Mouse (Mus musculus): Measurements from ENCODE around the gene Kbtbd12.
A peak's percentile ranks its signal among the peaks of the same experiment; 100 is the strongest.

The Kbtbd12 gene

GRCm38 (mm10) chr6:88627317-88627811 lies 10.4 kb downstream of the Kbtbd12 start:
- peak; percentile 89 for DNase-seq (ENCODE audit: extremely low spot score, low spot score)

- no peak for DNase-seq (ENCODE audit: extremely low spot score, low spot score)
Observed at GRCm38 (mm10) chr6:88626912-88627311, 10.8 kb downstream of the Kbtbd12 start.

GRCm38 (mm10) chr6:88626462-88626861 lies 11.3 kb downstream of the Kbtbd12 start:
- DNase-seq (ENCODE audit: extremely low spot score, low spot score): no peak

- no peak for DNase-seq (ENCODE audit: extremely low spot score, low spot score)
Observed at GRCm38 (mm10) chr6:88621816-88622481, 15.8 kb downstream of the Kbtbd12 start.

- DNase-seq (ENCODE audit: extremely low spot score, low spot score): no peak
Observed at GRCm38 (mm10) chr6:88619542-88619941, 18.2 kb downstream of the Kbtbd12 start.

- no peak for DNase-seq (ENCODE audit: extremely low spot score, low spot score)
Observed at GRCm38 (mm10) chr6:88615352-88615751, 22.4 kb downstream of the Kbtbd12 start.

GRCm38 (mm10) chr6:88606417-88606816 lies 31.3 kb downstream of the Kbtbd12 start:
- no peak for DNase-seq (ENCODE audit: extremely low spot score, low spot score)

GRCm38 (mm10) chr6:88605715-88606114 lies 32.0 kb downstream of the Kbtbd12 start:
- DNase-seq (ENCODE audit: extremely low spot score, low spot score): no peak

- DNase-seq (ENCODE audit: extremely low spot score, low spot score): no peak
Observed at GRCm38 (mm10) chr6:88605235-88605634, 32.5 kb downstream of the Kbtbd12 start.

GRCm38 (mm10) chr6:88596108-88596507 lies 41.6 kb downstream of the Kbtbd12 start:
- DNase-seq (ENCODE audit: extremely low spot score, low spot score): no peak

- no peak for DNase-seq (ENCODE audit: extremely low spot score, low spot score)
Observed at GRCm38 (mm10) chr6:88592367-88592766, 45.4 kb downstream of the Kbtbd12 start.

GRCm38 (mm10) chr6:88590231-88590630 lies 47.5 kb downstream of the Kbtbd12 start:
- DNase-seq (ENCODE audit: extremely low spot score, low spot score): no peak

GRCm38 (mm10) chr6:88589517-88589916 lies 48.2 kb downstream of the Kbtbd12 start:
- no peak for DNase-seq (ENCODE audit: extremely low spot score, low spot score)

- DNase-seq (ENCODE audit: extremely low spot score, low spot score): no peak
Observed at GRCm38 (mm10) chr6:88588581-88589256, 49.0 kb downstream of the Kbtbd12 start.

- no peak for DNase-seq (ENCODE audit: extremely low spot score, low spot score)
Observed at GRCm38 (mm10) chr6:88587091-88587490, 50.7 kb downstream of the Kbtbd12 start.

GRCm38 (mm10) chr6:88583950-88584349 lies 53.8 kb downstream of the Kbtbd12 start:
- DNase-seq (ENCODE audit: extremely low spot score, low spot score): no peak

- no peak for DNase-seq (ENCODE audit: extremely low spot score, low spot score)
Observed at GRCm38 (mm10) chr6:88576495-88576894, 61.3 kb downstream of the Kbtbd12 start.

- no peak for DNase-seq (ENCODE audit: extremely low spot score, low spot score)
Observed at GRCm38 (mm10) chr6:88566676-88567075, 71.1 kb downstream of the Kbtbd12 start.

- no peak for DNase-seq (ENCODE audit: extremely low spot score, low spot score)
Observed at GRCm38 (mm10) chr6:88565033-88565432, 72.7 kb downstream of the Kbtbd12 start.

GRCm38 (mm10) chr6:88560156-88560555 lies 77.6 kb downstream of the Kbtbd12 start:
- no peak for DNase-seq (ENCODE audit: extremely low spot score, low spot score)

GRCm38 (mm10) chr6:88559688-88560087 lies 78.1 kb downstream of the Kbtbd12 start:
- DNase-seq (ENCODE audit: extremely low spot score, low spot score): no peak

GRCm38 (mm10) chr6:88558076-88558475 lies 79.7 kb downstream of the Kbtbd12 start:
- no peak for DNase-seq (ENCODE audit: extremely low spot score, low spot score)

- no peak for DNase-seq (ENCODE audit: extremely low spot score, low spot score)
Observed at GRCm38 (mm10) chr6:88557548-88557947, 80.2 kb downstream of the Kbtbd12 start.

All from neural tube, embryonic 10.5 days (tissue).